Mouse (Mus musculus): ENCODE results near the gene Mlph.

DNA sequence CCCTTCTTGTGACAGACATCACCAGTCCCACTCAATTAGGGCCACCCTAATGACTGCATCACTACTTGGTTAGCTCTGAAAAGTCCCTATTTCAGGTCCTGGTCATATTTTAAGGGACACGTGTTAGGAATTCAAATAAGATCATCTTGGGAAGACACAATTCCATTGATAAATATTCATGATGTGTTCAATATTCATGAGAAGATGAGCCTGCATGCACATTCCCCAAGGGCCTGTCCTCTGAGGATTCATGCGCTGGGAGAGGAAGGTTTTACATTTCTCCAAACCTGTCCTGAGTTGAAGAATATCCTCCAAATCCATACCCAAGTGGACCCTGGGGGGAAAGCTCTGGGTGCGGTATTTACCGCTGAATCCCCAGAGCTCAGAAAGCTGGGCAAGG, 61.1 kb downstream of the Mlph start:
- TF ChIP-seq CTCF (IDR thresholded peaks at IDR 0.05; ENCODE audit: low read depth, low read length) (no peak), TAL1 (conservative IDR thresholded peaks at IDR 0.05; ENCODE audit: low read depth, low read length) (no peak), POLR2AphosphoS5 (IDR thresholded peaks at IDR 0.05; ENCODE audit: insufficient replicate concordance, low read depth, low read length) (no peak), GATA2 (IDR thresholded peaks at IDR 0.05; ENCODE audit: borderline replicate concordance, low read depth, low read length) (no peak)

All from G1E (cell line).